In the genomic region with DNA sequence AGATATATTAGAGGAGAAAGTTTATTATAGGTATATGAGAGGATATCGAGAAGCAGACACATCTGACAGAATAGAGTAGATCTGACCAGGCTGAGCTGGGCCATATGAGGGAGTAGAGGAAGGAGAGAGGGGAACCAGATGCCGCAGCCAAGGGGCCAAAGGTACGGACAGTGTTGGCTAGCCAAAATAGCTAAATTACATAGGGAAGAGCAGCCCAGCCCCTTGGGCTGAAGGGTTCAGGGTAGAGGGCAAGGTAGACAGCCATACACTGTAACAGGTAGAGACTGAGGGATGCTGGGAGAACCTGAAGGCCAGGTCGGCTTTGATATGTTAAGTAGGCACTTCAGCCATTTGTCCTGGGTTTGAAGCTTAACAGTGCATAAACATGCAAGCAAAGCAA, we compare ENCODE assay signal across 24 mouse cellular contexts. TPM values are rescaled to one million over a fixed set of nuclear protein-coding genes. Genes with fewer than 3 reads are reported as not detected.
"Had no signal": no experiment of that assay in that cellular context is flagged by ENCODE, and none has a peak within 500 bp of the region (broad histone marks: within the 10 kb centered on the region; RNA-seq: fewer than 3 reads in every experiment).

No protein-coding gene starts in this region.

- H3K27me3 ChIP-seq: limb, embryonic 13.5 days; liver, embryonic 12.5 days; liver, embryonic 15.5 days; midbrain, embryonic 15.5 days; neural tube, embryonic 15.5 days; stomach, embryonic 15.5 days had no signal

- H3K27ac ChIP-seq: kidney, postnatal 0 days; layer of hippocampus, adult 2 months; limb, embryonic 10.5 days; limb, embryonic 13.5 days; liver, embryonic 12.5 days; liver, embryonic 15.5 days; midbrain, embryonic 15.5 days; neural tube, embryonic 15.5 days; stomach, embryonic 15.5 days had no signal

- H3K4me1 ChIP-seq: limb, embryonic 10.5 days; limb, embryonic 13.5 days; liver, embryonic 12.5 days; liver, embryonic 15.5 days; midbrain, embryonic 15.5 days; neural tube, embryonic 15.5 days; stomach, embryonic 15.5 days had no signal

- H3K4me2 ChIP-seq: limb, embryonic 13.5 days; liver, embryonic 12.5 days; liver, embryonic 15.5 days; midbrain, embryonic 11.5 days; midbrain, embryonic 15.5 days; neural tube, embryonic 15.5 days; stomach, embryonic 15.5 days had no signal

- H3K4me3 ChIP-seq: layer of hippocampus, adult 2 months; limb, embryonic 10.5 days; limb, embryonic 13.5 days; liver, embryonic 12.5 days; liver, embryonic 15.5 days; midbrain, embryonic 15.5 days; myocyte; neural tube, embryonic 15.5 days; stomach, embryonic 15.5 days had no signal

- DNase-seq: kidney, adult 2 months; kidney, postnatal 25 days; layer of hippocampus, adult 9-11 months; liver; lung, adult 18-20 months; lung, postnatal 14 days; lung, postnatal 4 days; right cerebral cortex, adult 18-20 months; right cerebral cortex, postnatal 14 days; right cerebral cortex, postnatal 4 days; spleen, adult 18-20 months; thymus, postnatal 36 days had no signal

- H3K36me3 ChIP-seq: limb, embryonic 10.5 days; stomach, embryonic 15.5 days had no signal

- ATAC-seq: liver, embryonic 12.5 days; midbrain, embryonic 15.5 days had no signal

- H3K9me3 ChIP-seq: limb, embryonic 10.5 days; liver, embryonic 15.5 days; midbrain, embryonic 15.5 days; stomach, embryonic 15.5 days had no signal

- H3K9ac ChIP-seq: limb, embryonic 13.5 days; liver, embryonic 12.5 days; liver, embryonic 15.5 days; midbrain, embryonic 15.5 days; neural tube, embryonic 15.5 days; stomach, embryonic 15.5 days had no signal

RNA-seq across cellular contexts. Expression of a gene that starts 21.7 kb away (rescaled TPM):
- total RNA-seq: megakaryocyte-erythroid progenitor cell, adult 5-6 weeks had no signal
